Mouse (Mus musculus) urinary bladder, postnatal 10 days (tissue): ENCODE results near the gene 1700016D06Rik.

ENCODE experiments used
- DNase-seq: peaks from one replicate; pipeline ENCODE4 v3.0.0; 2022; ENCODE audit warnings: low spot score

1700016D06Rik gene

GRCm38 (mm10) chr8:11701033-11701362 is at the start of gene 1700016D06Rik:
1700016D06Rik (minus strand) TSS chr8:11701063.
- no peak for DNase-seq

DNA sequence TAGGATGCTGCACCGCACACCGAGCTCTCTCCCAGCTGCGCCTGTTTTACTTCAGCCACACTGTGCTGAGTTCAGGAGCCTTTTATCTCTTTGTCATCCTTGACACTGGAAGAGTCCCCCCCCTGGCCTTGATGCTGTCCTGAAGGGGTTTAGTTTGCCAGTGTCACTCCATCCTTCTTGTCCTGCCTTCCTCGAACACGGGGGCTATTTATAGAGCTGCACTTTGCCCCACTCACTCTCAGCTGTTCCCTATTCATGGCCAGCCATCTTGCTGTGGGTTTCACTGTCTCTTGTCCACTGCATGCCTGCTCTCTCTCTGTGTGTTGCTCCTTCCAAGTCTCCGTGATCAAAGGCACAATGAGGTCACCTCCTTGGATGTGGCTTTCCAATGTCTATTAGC is 48.6 kb upstream of the 1700016D06Rik start:
- DNase-seq: no peak

DNA sequence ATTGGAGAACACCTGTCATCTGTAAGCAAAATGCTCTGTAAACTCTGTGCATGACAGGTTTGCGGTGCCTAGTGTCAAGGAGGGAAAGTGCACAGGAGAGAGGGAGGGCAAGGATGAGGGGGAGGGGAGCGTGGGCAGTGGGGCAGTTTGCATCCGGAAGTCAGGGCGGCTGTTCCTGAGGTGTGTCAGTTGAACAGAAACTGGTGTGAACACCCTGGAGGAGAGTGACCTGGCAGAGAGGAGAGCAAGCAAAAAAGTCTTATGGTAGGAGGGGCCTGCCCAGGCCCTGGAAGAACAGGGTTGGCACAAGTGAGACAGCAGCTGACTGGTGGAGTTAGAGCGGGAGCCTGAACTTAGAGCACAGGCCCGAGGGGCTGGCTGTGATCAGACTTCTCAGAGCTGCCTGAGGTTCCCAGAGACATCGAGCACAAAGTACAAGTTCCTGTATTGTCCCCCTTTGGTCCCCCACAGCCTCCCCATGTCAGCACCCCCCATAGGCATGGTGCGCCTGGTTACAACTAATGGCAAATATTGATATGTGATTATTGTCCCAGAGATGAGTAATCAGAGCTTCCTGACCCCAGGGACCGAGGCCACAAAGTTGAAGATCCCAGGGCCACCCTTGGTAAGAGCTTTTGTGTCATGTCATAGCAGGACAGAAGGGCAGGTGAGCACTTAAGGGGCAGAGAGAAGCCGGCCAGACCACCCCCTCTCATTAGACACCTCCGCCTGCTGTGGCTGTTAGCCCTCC is 46.2 kb upstream of the 1700016D06Rik start:
- DNase-seq: no peak

DNA sequence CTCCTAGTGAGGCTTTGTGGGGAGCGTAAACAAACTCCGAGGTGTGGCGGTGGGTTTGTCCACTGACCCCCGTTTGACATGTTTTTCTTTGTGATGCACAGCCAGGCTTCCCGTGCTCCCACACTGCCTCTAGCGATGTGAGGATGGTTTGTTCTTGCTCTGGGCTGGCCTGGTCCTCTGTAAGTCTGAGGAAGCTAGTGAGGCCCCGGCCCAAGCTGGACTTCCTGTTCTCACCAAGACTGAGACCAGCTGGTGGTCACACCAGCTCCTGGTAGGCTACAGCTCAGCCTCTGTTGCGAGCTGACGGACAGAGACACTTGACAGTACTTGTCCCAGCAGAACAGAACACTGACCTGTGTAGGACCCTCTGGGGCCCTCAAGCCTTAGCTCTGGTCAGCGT is 42.7 kb upstream of the 1700016D06Rik start:
- no peak for DNase-seq

DNA sequence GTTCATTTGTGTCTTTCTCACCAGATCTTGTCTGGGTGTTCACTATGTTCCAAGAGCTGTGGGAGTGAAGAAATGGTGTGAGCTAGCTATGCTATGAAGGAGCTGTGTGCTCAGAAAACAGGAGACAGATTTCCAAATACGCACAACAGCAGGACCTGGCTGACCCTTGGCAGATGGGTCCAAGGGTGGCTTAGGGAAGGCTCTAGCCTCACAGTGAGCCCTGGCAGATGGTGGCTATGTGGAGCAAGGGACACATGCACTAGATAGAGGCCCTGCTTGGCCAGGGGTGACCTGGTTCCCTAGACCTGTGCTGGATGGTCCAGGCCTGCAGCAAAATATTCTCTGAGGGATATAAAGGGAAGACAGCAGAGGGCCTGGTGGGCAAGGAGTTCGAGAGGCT is 40.0 kb upstream of the 1700016D06Rik start:
- DNase-seq: no peak

GRCm38 (mm10) chr8:11739082-11739481 is 38.2 kb upstream of the 1700016D06Rik start:
- DNase-seq: no peak

GRCm38 (mm10) chr8:11737096-11737495 is 36.2 kb upstream of the 1700016D06Rik start:
- no peak for DNase-seq

DNA sequence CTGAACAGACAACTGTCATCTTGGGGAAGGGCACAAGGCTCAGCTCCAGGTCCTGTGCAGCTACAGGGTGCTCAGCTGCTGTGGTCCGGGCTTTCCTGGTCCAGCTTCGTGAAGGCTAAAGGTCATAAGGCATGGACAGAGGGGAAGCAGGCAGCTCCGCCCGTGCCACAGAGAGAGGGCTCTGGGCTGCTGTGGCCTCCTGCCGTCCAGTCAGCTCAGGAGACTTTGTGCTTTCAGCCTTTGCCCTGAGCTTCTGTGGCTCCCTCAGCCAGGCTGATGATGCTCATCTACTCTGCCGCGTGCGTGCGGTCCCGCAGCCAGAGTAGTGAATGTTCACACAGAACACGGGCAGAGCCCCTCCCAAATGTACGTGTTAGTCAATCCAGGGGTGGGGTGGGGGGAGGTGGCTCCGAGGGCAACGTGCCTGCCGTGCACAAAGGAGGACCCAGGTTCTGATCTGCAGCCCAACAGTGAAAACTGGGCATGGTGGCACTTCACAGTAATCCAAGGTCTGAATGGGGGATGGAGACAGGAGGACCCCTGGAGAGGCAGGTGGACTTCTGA is 34.9 kb upstream of the 1700016D06Rik start:
- no peak for DNase-seq

- no peak for DNase-seq
These were observed 29.5 kb upstream of the 1700016D06Rik start for GRCm38 (mm10) chr8:11730271-11730940.

GRCm38 (mm10) chr8:11728482-11729295 is 27.8 kb upstream of the 1700016D06Rik start:
- DNase-seq: no peak

- no peak for DNase-seq
These were observed 27.0 kb upstream of the 1700016D06Rik start, which contains the start of gene Arhgef7 for GRCm38 (mm10) chr8:11727651-11728481. Arhgef7 (plus strand) TSS chr8:11727721.

DNA sequence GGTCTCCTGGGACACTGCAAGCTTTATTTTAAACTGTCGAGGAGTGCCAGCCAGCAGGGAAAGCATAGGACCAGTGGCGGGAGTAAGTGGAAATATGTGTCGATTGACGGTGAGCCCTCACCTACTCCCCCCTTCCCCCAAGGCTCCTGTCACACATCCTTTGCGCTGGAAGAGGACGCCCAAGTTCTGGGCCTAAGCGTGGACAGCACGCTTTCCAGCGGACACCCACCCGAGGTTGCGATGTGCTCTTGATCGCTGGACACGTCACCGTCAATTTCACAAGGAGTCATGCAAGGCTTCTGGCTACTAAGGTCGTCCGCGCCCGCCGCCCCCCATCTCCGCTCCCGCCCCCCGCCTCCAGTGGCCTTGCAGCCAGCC is 26.4 kb upstream of the 1700016D06Rik start:
- DNase-seq: no peak

GRCm38 (mm10) chr8:11717194-11717593 is 16.3 kb upstream of the 1700016D06Rik start:
- DNase-seq: no peak

DNA sequence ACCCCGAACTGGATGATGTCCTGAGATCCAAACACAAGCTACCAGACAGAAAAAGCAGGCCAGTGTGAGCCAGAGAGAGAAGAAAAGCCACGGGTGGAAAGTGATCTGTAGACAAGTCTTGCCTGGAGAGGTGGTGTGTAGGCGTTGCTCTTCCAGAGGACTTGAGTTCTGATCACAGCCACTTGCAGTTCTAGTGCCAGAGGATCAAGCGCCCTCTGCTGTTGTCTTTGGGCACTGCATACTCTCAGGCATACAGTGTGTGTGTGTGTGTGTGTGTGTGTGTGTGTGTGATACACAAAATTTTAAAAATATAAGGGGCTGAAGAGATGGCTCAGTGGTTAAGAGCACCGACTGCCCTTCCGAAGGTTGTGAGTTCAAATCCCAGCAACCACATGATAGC is 11.4 kb upstream of the 1700016D06Rik start:
- no peak for DNase-seq

DNA sequence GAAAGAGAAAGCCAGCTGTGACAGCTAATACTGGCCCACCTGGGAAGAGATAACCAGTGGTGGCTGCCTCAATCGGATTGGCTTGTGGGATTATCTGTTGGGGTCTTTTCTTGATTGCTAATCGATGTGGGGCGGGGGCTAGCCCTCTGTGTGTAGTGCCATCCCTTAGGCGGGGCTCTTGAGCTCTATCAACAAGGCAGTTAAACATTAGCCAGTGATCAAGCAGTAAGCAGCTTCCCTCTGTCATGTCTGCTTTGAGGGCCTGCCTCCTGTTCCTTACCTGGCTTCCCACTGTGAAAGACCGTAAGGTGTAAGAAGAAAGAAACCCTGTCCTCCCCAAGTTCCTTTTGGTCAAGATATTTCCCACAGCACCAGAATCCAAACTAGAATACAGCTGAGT is 9.6 kb upstream of the 1700016D06Rik start:
- no peak for DNase-seq

GRCm38 (mm10) chr8:11709542-11709941 is 8.7 kb upstream of the 1700016D06Rik start:
- DNase-seq: no peak

DNA sequence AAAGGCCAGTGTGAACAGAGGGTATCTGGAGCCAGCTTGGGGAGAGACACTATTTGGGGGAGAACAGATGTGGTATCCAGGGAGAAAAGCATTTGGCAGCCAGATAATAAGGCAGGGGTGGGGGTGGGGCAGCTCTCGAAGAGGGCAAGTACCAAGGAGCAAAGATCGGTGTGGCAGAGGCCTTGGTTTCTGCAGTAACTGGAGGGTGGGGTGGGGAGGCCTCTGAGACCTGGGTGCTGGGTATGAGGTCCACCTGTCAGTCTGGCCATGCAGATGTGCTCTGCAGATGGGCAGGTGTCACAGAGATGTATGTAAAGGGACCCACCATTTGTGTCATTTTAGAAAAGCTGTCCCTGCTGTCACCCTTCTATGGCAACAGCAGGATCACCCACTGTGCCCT is 8.0 kb upstream of the 1700016D06Rik start:
- no peak for DNase-seq

DNA sequence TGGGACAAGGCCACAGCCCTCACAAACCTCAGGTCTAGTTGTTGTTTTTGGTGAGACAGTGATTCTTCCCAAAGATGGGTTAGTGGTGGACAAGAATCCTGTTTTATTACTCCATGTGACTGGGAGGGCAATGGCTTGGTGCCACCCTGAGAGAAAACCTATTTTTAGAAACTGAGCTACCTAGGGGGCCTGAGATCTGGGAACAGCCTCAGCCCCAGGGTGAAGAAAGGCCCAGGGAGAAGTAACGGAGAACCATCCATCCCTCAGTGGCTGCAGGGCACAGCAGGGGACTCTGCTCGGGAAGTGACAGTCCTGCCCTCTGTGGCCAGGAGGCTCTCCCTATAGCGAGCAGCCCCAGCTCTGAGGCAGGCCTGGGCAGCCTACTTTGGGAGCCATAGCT is 6.8 kb upstream of the 1700016D06Rik start:
- no peak for DNase-seq

DNA sequence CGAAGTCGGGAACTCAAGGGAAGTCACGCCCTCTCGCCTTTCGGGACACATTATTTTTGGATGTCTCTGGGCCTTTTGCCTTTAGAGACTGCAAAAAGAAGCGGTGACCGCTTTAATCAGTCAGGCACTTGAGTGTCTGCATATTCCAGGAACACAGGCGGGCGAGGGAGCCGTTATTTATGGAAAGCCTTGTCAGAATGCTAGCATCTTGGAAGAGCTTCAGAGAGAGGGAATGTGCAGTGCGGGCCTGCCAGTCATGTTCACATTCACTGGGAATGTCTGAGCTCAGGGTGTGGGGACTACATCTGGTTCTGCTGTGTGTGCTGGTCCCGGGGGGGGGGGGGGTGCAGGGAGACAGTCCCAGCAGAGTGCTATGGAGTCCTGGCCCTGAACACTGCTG is 5.0 kb upstream of the 1700016D06Rik start:
- no peak for DNase-seq

- no peak for DNase-seq
These were observed 4.0 kb upstream of the 1700016D06Rik start for GRCm38 (mm10) chr8:11704716-11705420.

- no peak for DNase-seq
These were observed 2.9 kb upstream of the 1700016D06Rik start for GRCm38 (mm10) chr8:11703789-11704188.
